Mouse (Mus musculus): Measurements from ENCODE around the gene Rin2. TPM values are rescaled to one million over a fixed set of nuclear protein-coding genes. Genes with fewer than 3 reads are reported as not detected.

The Rin2 gene
- total and polyA plus RNA-seq, 3 experiments = 0.44 TPM; not detected in 2

DNA sequence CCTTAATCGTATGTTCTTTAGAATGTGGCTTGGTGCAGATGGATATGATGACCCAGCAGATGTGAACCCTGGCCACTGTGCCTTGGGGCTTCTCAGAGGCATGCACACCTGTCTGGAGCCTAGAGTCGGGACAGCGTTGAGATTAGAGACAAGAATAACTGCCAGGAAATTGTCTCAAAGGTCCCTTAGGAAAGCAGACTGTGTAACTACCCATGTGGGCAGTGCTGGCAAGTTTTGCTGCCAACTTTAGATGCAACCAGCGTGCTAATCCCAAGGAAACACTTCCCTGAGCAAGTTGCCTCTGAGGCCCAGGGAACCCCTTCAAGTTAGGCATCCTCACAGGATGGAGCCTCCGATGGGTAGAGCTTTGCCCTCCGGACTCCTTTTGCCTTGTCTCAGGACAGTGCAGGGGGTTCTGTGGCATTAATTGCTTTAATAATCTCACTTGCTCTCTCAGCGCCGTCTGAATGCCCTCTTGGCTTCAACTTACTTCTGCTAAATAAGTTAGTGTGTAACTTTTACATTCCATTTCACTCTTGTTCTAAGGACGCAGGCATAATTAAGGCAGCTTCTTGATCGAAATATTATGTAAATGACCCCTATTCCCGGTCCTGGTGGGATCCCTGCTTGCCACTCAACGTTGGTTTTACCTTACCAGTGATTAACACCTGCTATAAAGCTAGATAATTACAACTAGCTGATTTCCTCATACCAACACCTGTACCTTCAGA is 26.8 kb downstream of the Rin2 start:
- peaks cover 52% of the 10 kb centered on the region for H3K9me3 ChIP-seq (replicated peaks)

DNA sequence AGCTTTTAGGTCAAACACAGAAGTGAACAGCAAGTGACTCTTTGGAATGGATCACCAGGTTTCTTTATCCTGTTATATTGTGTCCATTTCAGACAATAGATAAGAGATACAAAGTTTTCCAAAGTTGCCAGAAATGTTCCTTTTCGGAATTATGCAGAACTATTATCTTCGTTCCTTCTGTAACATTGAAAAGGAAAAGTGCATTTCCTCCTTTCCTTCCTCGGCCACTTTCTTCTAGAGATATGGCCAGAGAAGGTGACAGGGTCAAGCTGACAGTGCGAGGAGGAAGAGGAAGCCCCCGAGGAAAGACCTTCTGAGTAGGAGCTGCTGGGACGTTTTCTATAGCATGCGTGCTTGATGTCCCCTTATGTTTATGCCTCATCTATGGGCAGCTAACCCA is 29.7 kb downstream of the Rin2 start:
- no peak overlapping the region for H3K4me3 ChIP-seq (ENCODE audit: low read depth, low read length)
- DNase-seq (ENCODE audit: low spot score) (no peak), ATAC-seq (ENCODE audit: extremely low read depth, insufficient number of reproducible peaks, low FRiP score, poor library complexity, severe bottlenecking) (no peak)
- H3K36me3 ChIP-seq (replicated peaks) = no peaks in the 10 kb centered on the region
- H3K4me1 ChIP-seq (ENCODE audit: insufficient read depth, low read depth, low read length) = no peaks in the 10 kb centered on the region
- peaks cover 36% of the 10 kb centered on the region for H3K9me3 ChIP-seq (replicated peaks)
- TF ChIP-seq GATA2 (IDR thresholded peaks at IDR 0.05; ENCODE audit: borderline replicate concordance, low read depth, low read length) (no peak), TAL1 (conservative IDR thresholded peaks at IDR 0.05; ENCODE audit: low read depth, low read length) (no peak), CTCF (IDR thresholded peaks at IDR 0.05; ENCODE audit: low read depth, low read length) (no peak), GATA1 (IDR thresholded peaks at IDR 0.05; ENCODE audit: borderline replicate concordance, low read length) (no peak), POLR2AphosphoS5 (IDR thresholded peaks at IDR 0.05; ENCODE audit: insufficient replicate concordance, low read depth, low read length) (no peak)
- H3K27me3 ChIP-seq (ENCODE audit: insufficient read depth, low read length) = no peaks in the 10 kb centered on the region

More for the DNA sequence above, 26.8 kb downstream of the Rin2 start:
- H3K36me3 ChIP-seq (replicated peaks) = no peaks in the 10 kb centered on the region
- H3K27me3 ChIP-seq (ENCODE audit: insufficient read depth, low read length) = no peaks in the 10 kb centered on the region
- DNase-seq (ENCODE audit: low spot score) (no peak), ATAC-seq (ENCODE audit: extremely low read depth, insufficient number of reproducible peaks, low FRiP score, poor library complexity, severe bottlenecking) (no peak)
- H3K4me1 ChIP-seq (ENCODE audit: insufficient read depth, low read depth, low read length) = no peaks in the 10 kb centered on the region
- no peak overlapping the region for H3K4me3 ChIP-seq (ENCODE audit: low read depth, low read length)
- TF ChIP-seq GATA2 (IDR thresholded peaks at IDR 0.05; ENCODE audit: borderline replicate concordance, low read depth, low read length) (no peak), GATA1 (IDR thresholded peaks at IDR 0.05; ENCODE audit: borderline replicate concordance, low read length) (no peak), POLR2AphosphoS5 (IDR thresholded peaks at IDR 0.05; ENCODE audit: insufficient replicate concordance, low read depth, low read length) (no peak), CTCF (IDR thresholded peaks at IDR 0.05; ENCODE audit: low read depth, low read length) (no peak), TAL1 (conservative IDR thresholded peaks at IDR 0.05; ENCODE audit: low read depth, low read length) (no peak)

DNA sequence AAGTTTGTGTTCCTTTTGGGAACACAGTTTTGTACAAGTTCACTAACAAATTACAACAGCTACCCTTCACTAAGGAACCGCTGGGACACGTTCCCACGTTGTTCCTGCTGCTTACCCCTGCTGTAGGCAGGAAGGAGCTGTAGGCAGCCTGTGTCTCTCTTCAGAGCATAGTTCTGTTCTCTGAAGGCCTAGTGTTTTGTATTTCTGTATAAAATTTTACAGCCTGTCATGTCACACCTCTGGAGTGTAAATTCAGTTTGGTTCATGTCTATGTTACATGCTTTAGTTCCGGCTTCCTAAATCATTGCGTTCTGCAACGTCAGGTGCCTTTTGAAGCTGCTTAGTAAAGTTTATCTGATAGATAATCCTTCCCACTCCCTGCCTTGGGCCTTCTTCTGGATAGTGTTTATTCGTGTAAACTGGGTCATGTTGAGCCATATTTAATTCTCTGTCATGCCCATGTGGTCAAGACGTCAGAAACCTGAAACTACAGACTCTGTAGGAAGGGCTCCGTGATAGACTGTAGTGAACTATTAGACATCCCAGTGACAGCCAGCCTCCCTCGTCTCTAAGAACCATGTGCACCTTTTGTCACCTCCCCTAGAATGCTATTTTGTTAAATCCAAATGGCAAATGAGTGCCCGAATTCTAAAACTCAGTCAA is 34.8 kb downstream of the Rin2 start:
- H3K27me3 ChIP-seq (ENCODE audit: insufficient read depth, low read length) = no peaks in the 10 kb centered on the region
- no peak for ATAC-seq (ENCODE audit: extremely low read depth, insufficient number of reproducible peaks, low FRiP score, poor library complexity, severe bottlenecking)
- peaks cover 39% of the 10 kb centered on the region for H3K9me3 ChIP-seq (replicated peaks)
- H3K4me3 ChIP-seq (ENCODE audit: low read depth, low read length) = no peak overlapping the region
- TF ChIP-seq CTCF (IDR thresholded peaks at IDR 0.05; ENCODE audit: low read depth, low read length) (no peak), GATA2 (IDR thresholded peaks at IDR 0.05; ENCODE audit: borderline replicate concordance, low read depth, low read length) (no peak), GATA1 (IDR thresholded peaks at IDR 0.05; ENCODE audit: borderline replicate concordance, low read length) (no peak), TAL1 (conservative IDR thresholded peaks at IDR 0.05; ENCODE audit: low read depth, low read length) (no peak), POLR2AphosphoS5 (IDR thresholded peaks at IDR 0.05; ENCODE audit: insufficient replicate concordance, low read depth, low read length) (no peak)
- H3K36me3 ChIP-seq (replicated peaks) = no peaks in the 10 kb centered on the region
- DNase-seq (ENCODE audit: low spot score) = no peak
- no peaks in the 10 kb centered on the region for H3K4me1 ChIP-seq (ENCODE audit: insufficient read depth, low read depth, low read length)

DNA sequence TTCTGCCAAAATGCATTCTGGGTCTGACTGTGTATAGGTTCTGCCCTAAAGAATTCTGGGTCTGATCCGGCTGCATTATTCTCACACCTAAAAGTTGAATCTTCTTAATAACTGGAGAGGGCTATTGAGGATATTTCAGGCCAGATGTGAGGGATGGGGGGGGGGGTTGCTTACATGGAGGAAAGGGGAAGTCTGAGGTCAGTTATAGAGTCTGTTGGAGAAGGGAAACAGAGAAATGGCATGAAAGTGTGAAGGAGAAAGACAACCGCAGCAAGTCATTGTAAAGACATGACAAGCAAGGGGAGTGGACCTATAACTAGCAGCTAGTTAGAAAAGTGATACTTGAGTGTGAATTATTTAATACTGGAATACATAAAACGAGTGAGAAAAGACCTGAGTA is 36.5 kb downstream of the Rin2 start:
- Histone ChIP-seq H3K4me1 (ENCODE audit: insufficient read depth, low read depth, low read length) (no peaks in the 10 kb centered on the region), H3K36me3 (replicated peaks) (no peaks in the 10 kb centered on the region), H3K4me3 (ENCODE audit: low read depth, low read length) (no peak overlapping the region), H3K27me3 (ENCODE audit: insufficient read depth, low read length) (no peaks in the 10 kb centered on the region), H3K9me3 (replicated peaks) (peaks cover 28% of the 10 kb centered on the region)
- TF ChIP-seq GATA2 (IDR thresholded peaks at IDR 0.05; ENCODE audit: borderline replicate concordance, low read depth, low read length) (no peak), GATA1 (IDR thresholded peaks at IDR 0.05; ENCODE audit: borderline replicate concordance, low read length) (no peak), CTCF (IDR thresholded peaks at IDR 0.05; ENCODE audit: low read depth, low read length) (no peak), TAL1 (conservative IDR thresholded peaks at IDR 0.05; ENCODE audit: low read depth, low read length) (no peak), POLR2AphosphoS5 (IDR thresholded peaks at IDR 0.05; ENCODE audit: insufficient replicate concordance, low read depth, low read length) (no peak)
- DNase-seq (ENCODE audit: low spot score) (no peak), ATAC-seq (ENCODE audit: extremely low read depth, insufficient number of reproducible peaks, low FRiP score, poor library complexity, severe bottlenecking) (no peak)

DNA sequence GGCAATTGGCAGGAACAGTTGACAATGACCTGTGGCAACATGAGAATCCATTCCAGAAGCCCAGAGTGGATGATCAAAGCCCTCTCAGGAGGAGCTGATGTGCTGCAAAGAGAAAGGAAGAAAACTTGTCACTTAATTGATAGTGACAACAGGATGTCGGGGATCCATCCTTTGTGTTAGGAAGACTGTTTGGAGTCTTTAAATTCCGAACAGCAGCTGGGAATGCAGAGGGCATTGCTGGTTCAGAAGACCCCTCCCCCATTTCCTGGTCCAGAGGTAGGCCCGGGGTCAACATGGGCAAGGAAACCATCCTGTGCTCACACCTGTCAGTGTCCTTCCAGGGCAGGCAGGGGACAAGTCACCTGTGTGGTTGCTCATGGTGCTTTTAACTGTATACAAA is 37.0 kb downstream of the Rin2 start:
- Histone ChIP-seq H3K4me1 (ENCODE audit: insufficient read depth, low read depth, low read length) (no peaks in the 10 kb centered on the region), H3K36me3 (replicated peaks) (no peaks in the 10 kb centered on the region), H3K9me3 (replicated peaks) (peaks cover 28% of the 10 kb centered on the region), H3K27me3 (ENCODE audit: insufficient read depth, low read length) (no peaks in the 10 kb centered on the region), H3K4me3 (ENCODE audit: low read depth, low read length) (no peak overlapping the region)
- no peak for TF ChIP-seq GATA2 (IDR thresholded peaks at IDR 0.05; ENCODE audit: borderline replicate concordance, low read depth, low read length)
- no peak for TF ChIP-seq TAL1 (conservative IDR thresholded peaks at IDR 0.05; ENCODE audit: low read depth, low read length)
- no peak for TF ChIP-seq POLR2AphosphoS5 (IDR thresholded peaks at IDR 0.05; ENCODE audit: insufficient replicate concordance, low read depth, low read length)
- no peak for TF ChIP-seq GATA1 (IDR thresholded peaks at IDR 0.05; ENCODE audit: borderline replicate concordance, low read length)
- TF ChIP-seq CTCF (IDR thresholded peaks at IDR 0.05; ENCODE audit: low read depth, low read length) = no peak
- ATAC-seq (ENCODE audit: extremely low read depth, insufficient number of reproducible peaks, low FRiP score, poor library complexity, severe bottlenecking) (no peak), DNase-seq (ENCODE audit: low spot score) (no peak)

DNA sequence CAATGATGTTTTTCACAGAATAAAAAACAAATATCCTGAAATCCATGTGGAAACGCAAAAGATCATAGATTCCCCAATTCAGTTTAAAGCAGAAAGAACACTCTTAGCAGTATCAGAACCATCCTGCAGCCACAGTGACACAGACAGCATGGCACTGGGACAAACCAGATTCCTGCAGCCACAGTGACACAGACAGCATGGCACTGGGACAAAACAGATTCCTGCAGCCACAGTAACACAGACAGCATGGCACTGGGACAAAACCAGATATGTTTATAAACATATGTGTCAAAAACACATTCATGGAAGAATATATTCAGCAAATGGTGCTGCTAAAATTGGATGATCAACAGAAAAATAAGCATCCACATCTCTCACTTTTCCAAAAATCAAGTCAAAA is 42.5 kb downstream of the Rin2 start:
- no peak for TF ChIP-seq CTCF (IDR thresholded peaks at IDR 0.05; ENCODE audit: low read depth, low read length)
- no peak for TF ChIP-seq GATA1 (IDR thresholded peaks at IDR 0.05; ENCODE audit: borderline replicate concordance, low read length)
- no peak for TF ChIP-seq TAL1 (conservative IDR thresholded peaks at IDR 0.05; ENCODE audit: low read depth, low read length)
- no peak for TF ChIP-seq POLR2AphosphoS5 (IDR thresholded peaks at IDR 0.05; ENCODE audit: insufficient replicate concordance, low read depth, low read length)
- no peak for TF ChIP-seq GATA2 (IDR thresholded peaks at IDR 0.05; ENCODE audit: borderline replicate concordance, low read depth, low read length)
- H3K4me3 ChIP-seq (ENCODE audit: low read depth, low read length) = no peak overlapping the region
- no peaks in the 10 kb centered on the region for H3K36me3 ChIP-seq (replicated peaks)
- no peaks in the 10 kb centered on the region for H3K27me3 ChIP-seq (ENCODE audit: insufficient read depth, low read length)
- peaks cover 30% of the 10 kb centered on the region for H3K9me3 ChIP-seq (replicated peaks)
- DNase-seq (ENCODE audit: low spot score) (no peak), ATAC-seq (ENCODE audit: extremely low read depth, insufficient number of reproducible peaks, low FRiP score, poor library complexity, severe bottlenecking) (no peak)
- H3K4me1 ChIP-seq (ENCODE audit: insufficient read depth, low read depth, low read length) = no peaks in the 10 kb centered on the region

All from G1E (cell line).